Mouse (Mus musculus): Measurements from ENCODE around the gene Foxd3.
"Not testable (repeated sequence)": the region's sequence is repeated elsewhere in the genome, so short reads cannot be mapped to it uniquely, and the experiment has no call there.

The Foxd3 gene

GRCm38 (mm10) chr4:99655937-99656604 is at the start of gene Foxd3:
TSS of gene Foxd3 (plus strand) at chr4:99656299.
- in situ Hi-C loops (cut with MboI; ENCODE audit: low sequenced_read_pairs) = no loop called here

GRCm38 (mm10) chr4:99612156-99612555 is 43.9 kb upstream of the Foxd3 start:
- in situ Hi-C loops (cut with MboI; ENCODE audit: low sequenced_read_pairs) = no loop called here

- in situ Hi-C loops (cut with MboI; ENCODE audit: low sequenced_read_pairs) = no loop called here
These were observed 43.3 kb upstream of the Foxd3 start for GRCm38 (mm10) chr4:99612609-99613350.

GRCm38 (mm10) chr4:99626047-99626844 is 29.9 kb upstream of the Foxd3 start:
- in situ Hi-C loops (cut with MboI; ENCODE audit: low sequenced_read_pairs) = no loop called here

- in situ Hi-C loops (cut with MboI; ENCODE audit: low sequenced_read_pairs) = no loop called here
These were observed 29.0 kb upstream of the Foxd3 start for GRCm38 (mm10) chr4:99627057-99627456.

GRCm38 (mm10) chr4:99636038-99636437 is 20.1 kb upstream of the Foxd3 start:
- in situ Hi-C loops (cut with MboI; ENCODE audit: low sequenced_read_pairs) = no loop called here

- in situ Hi-C loops (cut with MboI; ENCODE audit: low sequenced_read_pairs) = no loop called here
These were observed 19.4 kb upstream of the Foxd3 start for GRCm38 (mm10) chr4:99636711-99637110.

GRCm38 (mm10) chr4:99640619-99641018 is 15.5 kb upstream of the Foxd3 start:
- in situ Hi-C loops (cut with MboI; ENCODE audit: low sequenced_read_pairs) = not testable (repeated sequence)

GRCm38 (mm10) chr4:99641920-99642319 is 14.2 kb upstream of the Foxd3 start:
- in situ Hi-C loops (cut with MboI; ENCODE audit: low sequenced_read_pairs) = no loop called here

GRCm38 (mm10) chr4:99645560-99645959 is 10.5 kb upstream of the Foxd3 start:
- in situ Hi-C loops (cut with MboI; ENCODE audit: low sequenced_read_pairs) = no loop called here

GRCm38 (mm10) chr4:99650088-99650944 is 5.8 kb upstream of the Foxd3 start:
- in situ Hi-C loops (cut with MboI; ENCODE audit: low sequenced_read_pairs) = no loop called here

- in situ Hi-C loops (cut with MboI; ENCODE audit: low sequenced_read_pairs) = no loop called here
These were observed 5.0 kb upstream of the Foxd3 start for GRCm38 (mm10) chr4:99650945-99651690.

- in situ Hi-C loops (cut with MboI; ENCODE audit: low sequenced_read_pairs) = no loop called here
These were observed 4.2 kb upstream of the Foxd3 start for GRCm38 (mm10) chr4:99651823-99652450.

- in situ Hi-C loops (cut with MboI; ENCODE audit: low sequenced_read_pairs) = no loop called here
These were observed 3.4 kb upstream of the Foxd3 start for GRCm38 (mm10) chr4:99652576-99653210.

GRCm38 (mm10) chr4:99653216-99653607 is 2.9 kb upstream of the Foxd3 start:
- in situ Hi-C loops (cut with MboI; ENCODE audit: low sequenced_read_pairs) = no loop called here

GRCm38 (mm10) chr4:99653608-99654221 is 2.4 kb upstream of the Foxd3 start:
- in situ Hi-C loops (cut with MboI; ENCODE audit: low sequenced_read_pairs) = no loop called here

- in situ Hi-C loops (cut with MboI; ENCODE audit: low sequenced_read_pairs) = no loop called here
These were observed 1.3 kb upstream of the Foxd3 start for GRCm38 (mm10) chr4:99654621-99655296.

All from CH12F3 (cell line).